Mouse (Mus musculus) liver, embryonic 14.5 days (tissue): ENCODE data around the gene Lsm2. TPM values are rescaled to one million over a fixed set of nuclear protein-coding genes. Genes with fewer than 3 reads are reported as not detected.
"Not testable (repeated sequence)": the region's sequence is repeated elsewhere in the genome, so short reads cannot be mapped to it uniquely, and the experiment has no call there.

ENCODE experiments used
- ATAC-seq: fragments of 200-750 bp; cut with Nextera tagmentation; 2 replicates; pipeline ENCODE4 v1.8.0; 2017; ENCODE audit warnings: moderate number of reproducible peaks, mild to moderate bottlenecking, moderate library complexity; ENCODE audit not compliant: insufficient read depth
- DNase-seq, 3 experiments: peaks; one replicate each; pipeline ENCODE4 v3.0.0-alpha.2; 2012 to 2013; ENCODE audit warnings: low read depth in 3 of 3, low spot score in 3 of 3
- H3K27ac ChIP-seq: fragments of 300-500 bp; sonication (generic); 2 replicates; pipeline ENCODE4 v1.5.1; 2014; ENCODE audit warnings: moderate library complexity, mild to moderate bottlenecking, control low read depth, inconsistent platforms
- H3K27me3 ChIP-seq: fragments of 300-500 bp; sonication (generic); 2 replicates; pipeline ENCODE4 v1.6.1; 2014; ENCODE audit warnings: mild to moderate bottlenecking, low read length, moderate library complexity; ENCODE audit not compliant: control insufficient read depth, insufficient read depth
- H3K36me3 ChIP-seq: fragments of 300-500 bp; sonication (generic); replicated peaks from 2 replicates; pipeline ENCODE4 v1.6.1; 2014; ENCODE audit warnings: low read depth; ENCODE audit not compliant: control insufficient read depth, insufficient read depth
- H3K4me1 ChIP-seq, 2 experiments: fragments of 200-500 bp in 1 of 2; fragments of 300-500 bp in 1 of 2; sonication (generic) in 1 of 2; replicated peaks; 2 replicates each; pipeline ENCODE4 v1.6.1; 2012 to 2014; ENCODE audit warnings: antibody characterized with exemption in 1 of 2, inconsistent platforms in 1 of 2, low read length in 1 of 2; ENCODE audit not compliant: control insufficient read depth in 2 of 2, insufficient read depth in 2 of 2
- H3K4me2 ChIP-seq: fragments of 300-500 bp; sonication (generic); 2 replicates; pipeline ENCODE4 v1.6.1; 2014; ENCODE audit warnings: low read depth, mild to moderate bottlenecking, control low read depth, moderate library complexity
- H3K4me3 ChIP-seq, 2 experiments: fragments of 200-500 bp in 1 of 2; fragments of 300-500 bp in 1 of 2; sonication (generic) in 1 of 2; 2 replicates each; pipeline ENCODE4 v1.5.1; 2012 to 2014; ENCODE audit warnings: low read depth in 2 of 2, low read length in 2 of 2, mild to moderate bottlenecking in 2 of 2, control low read depth in 1 of 2, inconsistent platforms in 1 of 2, moderate library complexity in 1 of 2; ENCODE audit not compliant: insufficient read depth in 1 of 2
- H3K9ac ChIP-seq: fragments of 300-500 bp; sonication (generic); replicated peaks from 2 replicates; pipeline ENCODE4 v1.6.1; 2014; ENCODE audit warnings: mild to moderate bottlenecking, control low read depth, moderate library complexity
- H3K9me3 ChIP-seq: fragments of 300-500 bp; sonication (generic); 2 replicates; pipeline ENCODE4 v1.6.1; 2016; ENCODE audit warnings: low read length, mixed read lengths; ENCODE audit not compliant: control insufficient read depth
- CTCF ChIP-seq: IDR thresholded peaks from 2 replicates; pipeline ENCODE4 v1.5.1; 2016; ENCODE audit warnings: antibody characterized with exemption, low read depth, control low read depth
- EP300 ChIP-seq: IDR thresholded peaks from 2 replicates; pipeline ENCODE4 v1.6.1; 2016; ENCODE audit warnings: antibody characterized with exemption, low read depth
- WGBS: fragments of 180-500 bp; shearing (Covaris S2); extraction: QIAGEN DNeasy Blood & Tissue Kit; methylation state at CpG from one replicate; pipeline ENCODE4 v1.1.7; 2014; ENCODE audit not compliant: insufficient replicate concordance; 5-methylcytosine and 5-hydroxymethylcytosine counted together
- polyA plus RNA-seq, 2 experiments: library from polyadenylated mRNA; depleted of rRNA in 1 of 2; stranded (reverse) in 1 of 2; unstranded in 1 of 2; fragments of >200 nt; fragmentation: Nextera tagmentation in 1 of 2; extraction: Ambion mirVana in 1 of 2; gene quantifications; 2 replicates each; pipeline versions ENCODE4 v1.2.1 to v1.2.3; 2012 to 2014

Lsm2 gene
- polyA plus RNA-seq, 2 experiments, result 121 to 122 TPM

- no peaks in the 10 kb centered on the region for H3K36me3 ChIP-seq
- no peaks in the 10 kb centered on the region for H3K9me3 ChIP-seq
- peak overlapping the region; percentile 42 to 43 for H3K4me3 ChIP-seq
- no peak for TF ChIP-seq CTCF
- no peak for TF ChIP-seq EP300
- 7% methylated on average over 15 of the region's 15 CpGs for WGBS
- peaks cover 4 to 6% of the 10 kb centered on the region in 2 experiments for H3K4me1 ChIP-seq
- DNase-seq (no peak), ATAC-seq (no peak)
- peak overlapping the region; percentile 52 for H3K9ac ChIP-seq
- peak overlapping the region; percentile 32; the same call in 1 of the 2 replicates for H3K27ac ChIP-seq
- peak overlapping the region; percentile 70 for H3K4me2 ChIP-seq
- H3K27me3 ChIP-seq, result no peaks in the 10 kb centered on the region
Measured at GRCm38 (mm10) chr17:34941344-34942041, 40.2 kb upstream of the Lsm2 start.

GRCm38 (mm10) chr17:34943128-34943815 is 38.4 kb upstream of the Lsm2 start:
- 74% methylated on average over 4 of the region's 4 CpGs for WGBS
- H3K4me3 ChIP-seq, result no peak overlapping the region
- H3K27ac ChIP-seq, result no peak overlapping the region
- H3K27me3 ChIP-seq, result no peaks in the 10 kb centered on the region
- no peaks in the 10 kb centered on the region for H3K9me3 ChIP-seq
- DNase-seq (no peak), ATAC-seq (no peak)
- no peak overlapping the region for H3K9ac ChIP-seq
- H3K36me3 ChIP-seq, result no peaks in the 10 kb centered on the region
- no peak overlapping the region for H3K4me2 ChIP-seq
- peaks cover 4 to 6% of the 10 kb centered on the region in 2 experiments for H3K4me1 ChIP-seq
- TF ChIP-seq EP300 (no peak), CTCF (no peak)

GRCm38 (mm10) chr17:34944362-34944761 is 37.3 kb upstream of the Lsm2 start:
- Histone ChIP-seq H3K9me3 (no peaks in the 10 kb centered on the region), H3K4me3 (no peak overlapping the region), H3K27ac (no peak overlapping the region), H3K9ac (no peak overlapping the region), H3K4me1 (peaks cover 4 to 6% of the 10 kb centered on the region in 2 experiments), H3K27me3 (no peaks in the 10 kb centered on the region), H3K4me2 (no peak overlapping the region), H3K36me3 (no peaks in the 10 kb centered on the region)
- TF ChIP-seq EP300, result no peak
- ATAC-seq (no peak), DNase-seq (no peak)

GRCm38 (mm10) chr17:34946486-34947140 is 35.0 kb upstream of the Lsm2 start:
- no peaks in the 10 kb centered on the region for H3K9me3 ChIP-seq
- no peak for TF ChIP-seq CTCF
- TF ChIP-seq EP300, result no peak

GRCm38 (mm10) chr17:34947606-34948005 is 34.1 kb upstream of the Lsm2 start:
- 23% methylated on average over 8 of the region's 8 CpGs for WGBS
- no peaks in the 10 kb centered on the region for H3K27me3 ChIP-seq

More at GRCm38 (mm10) chr17:34946486-34947140, 35.0 kb upstream of the Lsm2 start:
- Histone ChIP-seq H3K36me3 (peaks cover 20% of the 10 kb centered on the region), H3K4me3 (no peak overlapping the region), H3K9ac (no peak overlapping the region), H3K27me3 (no peaks in the 10 kb centered on the region), H3K27ac (no peak overlapping the region), H3K4me2 (no peak overlapping the region), H3K4me1 (peaks cover 2 to 8% of the 10 kb centered on the region in 2 experiments)
- DNase-seq (no peak), ATAC-seq (no peak)
- 76% methylated on average over 5 of the region's 5 CpGs for WGBS

GRCm38 (mm10) chr17:34948721-34949552 is 32.7 kb upstream of the Lsm2 start:
- H3K9me3 ChIP-seq, DNase-seq, H3K4me2 ChIP-seq, H3K4me1 ChIP-seq, H3K9ac ChIP-seq, H3K4me3 ChIP-seq, H3K27me3 ChIP-seq, H3K27ac ChIP-seq, ATAC-seq: not testable (repeated sequence)
- peaks cover 20% of the 10 kb centered on the region for H3K36me3 ChIP-seq
- 34% methylated on average over 9 of the region's 9 CpGs for WGBS

More at GRCm38 (mm10) chr17:34947606-34948005, 34.1 kb upstream of the Lsm2 start:
- ATAC-seq (no peak), DNase-seq (no peak)
- no peak overlapping the region for H3K4me3 ChIP-seq
- H3K4me1 ChIP-seq, result peaks cover 0 to 7% of the 10 kb centered on the region in 2 experiments
- H3K4me2 ChIP-seq, result no peak overlapping the region
- H3K9me3 ChIP-seq, result no peaks in the 10 kb centered on the region
- peaks cover 20% of the 10 kb centered on the region for H3K36me3 ChIP-seq
- TF ChIP-seq EP300 (no peak), CTCF (peak; percentile 54)
- no peak overlapping the region for H3K9ac ChIP-seq
- H3K27ac ChIP-seq, result no peak overlapping the region
